Mouse (Mus musculus): ENCODE results near the gene Rapgef3. TPM values are rescaled to one million over a fixed set of nuclear protein-coding genes. Genes with fewer than 3 reads are reported as not detected.

The Rapgef3 gene
- polyA plus RNA-seq, 1 experiment from 2014 or later, result 20.8 TPM

DNA sequence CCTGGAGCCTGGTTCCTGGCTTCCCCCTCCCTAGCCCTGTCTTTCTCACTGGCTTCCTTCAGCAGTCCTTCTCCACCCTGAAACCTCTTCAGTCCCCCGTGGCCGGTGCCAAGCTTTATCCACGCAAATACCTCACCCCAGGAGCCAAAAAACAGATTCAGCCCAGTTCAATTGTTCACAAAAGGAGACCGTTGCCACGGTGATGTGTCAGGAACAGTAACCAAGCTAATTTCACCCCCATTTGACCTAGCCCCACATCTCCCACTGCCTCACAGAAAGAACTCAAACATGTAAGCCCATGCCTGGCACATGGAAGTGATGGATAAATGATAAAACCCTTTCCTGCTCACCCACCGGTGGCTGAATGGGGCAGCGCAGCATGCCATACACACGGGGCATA is 1.6 kb downstream of the Rapgef3 start:
- Histone ChIP-seq H3K4me3 (ENCODE audit: low read length) (peak overlapping the region; percentile 60), H3K9me3 (ENCODE audit: control insufficient read depth, low read length) (no peaks in the 10 kb centered on the region), H3K4me2 (ENCODE audit: low read depth, low read length) (peak overlapping the region; percentile 98), H3K27ac (ENCODE audit: low read length) (peak overlapping the region; percentile 43; the same call in 1 of the 2 replicates), H3K36me3 (ENCODE audit: control insufficient read depth, insufficient read depth, low read length) (no peaks in the 10 kb centered on the region), H3K27me3 (ENCODE audit: control insufficient read depth, insufficient read depth, low read depth, low read length) (peaks cover 3% of the 10 kb centered on the region; the same call in 1 of the 2 replicates), H3K4me1 (replicated peaks; ENCODE audit: control insufficient read depth, insufficient read depth, low read length) (peaks cover 53% of the 10 kb centered on the region), H3K9ac (ENCODE audit: low read length) (peak overlapping the region; percentile 82)
- WGBS, result 19% methylated on average over 8 of the region's 8 CpGs
- ATAC-seq (ENCODE audit: low read depth), result no peak

DNA sequence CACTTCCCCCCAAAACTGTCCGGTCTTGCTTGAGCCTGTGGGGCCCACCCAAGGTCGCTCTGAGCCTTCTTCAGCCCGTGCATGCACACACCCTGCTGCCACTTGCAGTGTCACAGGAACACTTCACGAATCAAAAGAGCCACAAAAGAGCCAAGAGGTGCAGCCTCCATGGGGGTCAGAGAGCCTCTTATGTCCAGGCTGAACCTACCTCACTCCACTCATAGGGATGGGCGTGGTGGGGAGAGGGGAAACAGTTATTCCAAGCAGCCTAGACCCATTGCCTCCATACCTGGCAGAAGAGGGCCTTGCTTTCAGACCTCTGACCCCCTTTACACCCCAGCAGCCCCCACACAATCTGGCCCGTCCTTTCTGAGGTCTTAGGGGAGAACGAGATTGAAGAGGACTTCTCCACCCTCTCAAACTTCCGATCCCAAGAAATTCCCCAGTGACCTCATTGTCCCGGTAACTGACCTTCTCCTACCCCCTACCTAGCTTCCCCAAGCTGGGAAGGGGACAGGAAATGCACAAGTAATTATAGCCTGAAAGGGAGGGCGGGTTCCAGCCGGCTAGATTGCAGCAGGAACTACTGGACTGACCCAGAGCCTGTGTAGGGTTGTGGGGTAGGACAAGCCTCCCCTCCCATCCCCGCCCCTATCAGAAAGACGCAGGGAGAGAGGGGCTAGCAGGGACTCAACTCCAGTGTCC is 2.5 kb downstream of the Rapgef3 start:
- no peak for ATAC-seq (ENCODE audit: low read depth)

DNA sequence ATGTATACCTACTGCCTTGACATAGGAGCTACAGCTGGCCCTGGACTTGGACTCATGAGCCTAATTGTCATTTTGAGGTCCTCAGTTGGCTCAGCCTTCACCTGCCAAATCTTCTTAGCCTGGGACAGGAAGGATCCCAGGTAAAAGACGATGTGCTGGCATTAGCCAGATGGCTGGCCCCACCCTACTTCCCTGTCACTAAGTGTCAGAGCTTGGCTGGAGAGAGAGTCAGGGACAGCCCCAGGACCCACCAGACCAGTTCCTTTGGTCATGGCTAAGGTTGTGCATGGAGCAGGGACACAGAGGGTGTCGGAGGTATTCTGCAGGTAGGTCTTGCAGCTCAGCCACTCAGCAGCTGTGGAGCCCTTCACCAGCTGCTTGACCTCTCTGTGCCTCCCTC is 3.2 kb downstream of the Rapgef3 start:
- Histone ChIP-seq H3K27ac (ENCODE audit: low read length) (0 out of 2 replicates have a peak overlapping the region, but pooled peaks have one; percentile 1), H3K4me3 (ENCODE audit: low read length) (no peak overlapping the region), H3K27me3 (ENCODE audit: control insufficient read depth, insufficient read depth, low read depth, low read length) (peaks cover 3% of the 10 kb centered on the region; the same call in 1 of the 2 replicates), H3K4me2 (ENCODE audit: low read depth, low read length) (no peak overlapping the region), H3K9me3 (ENCODE audit: control insufficient read depth, low read length) (no peaks in the 10 kb centered on the region), H3K9ac (ENCODE audit: low read length) (no peak overlapping the region), H3K4me1 (replicated peaks; ENCODE audit: control insufficient read depth, insufficient read depth, low read length) (peaks cover 56% of the 10 kb centered on the region), H3K36me3 (ENCODE audit: control insufficient read depth, insufficient read depth, low read length) (no peaks in the 10 kb centered on the region; the same call in 1 of the 2 replicates)
- no peak for ATAC-seq (ENCODE audit: low read depth)
- 45% methylated on average over 2 of the region's 2 CpGs for WGBS

More for the DNA sequence above, 2.5 kb downstream of the Rapgef3 start:
- Histone ChIP-seq H3K27ac (ENCODE audit: low read length) (no peak overlapping the region), H3K36me3 (ENCODE audit: control insufficient read depth, insufficient read depth, low read length) (no peaks in the 10 kb centered on the region; the same call in 1 of the 2 replicates), H3K9ac (ENCODE audit: low read length) (peak overlapping the region; percentile 51), H3K4me3 (ENCODE audit: low read length) (peak overlapping the region; percentile 60), H3K9me3 (ENCODE audit: control insufficient read depth, low read length) (no peaks in the 10 kb centered on the region), H3K4me1 (replicated peaks; ENCODE audit: control insufficient read depth, insufficient read depth, low read length) (peaks cover 56% of the 10 kb centered on the region), H3K27me3 (ENCODE audit: control insufficient read depth, insufficient read depth, low read depth, low read length) (peaks cover 3% of the 10 kb centered on the region; the same call in 1 of the 2 replicates), H3K4me2 (ENCODE audit: low read depth, low read length) (peak overlapping the region; percentile 98)
- 27% methylated on average over 13 of the region's 13 CpGs for WGBS

- H3K27ac ChIP-seq (ENCODE audit: low read length), result no peak overlapping the region
- H3K9ac ChIP-seq (ENCODE audit: low read length), result no peak overlapping the region
- H3K36me3 ChIP-seq (ENCODE audit: control insufficient read depth, insufficient read depth, low read length), result no peaks in the 10 kb centered on the region; the same call in 1 of the 2 replicates
- H3K27me3 ChIP-seq (ENCODE audit: control insufficient read depth, insufficient read depth, low read depth, low read length), result peaks cover 3% of the 10 kb centered on the region; the same call in 1 of the 2 replicates
- WGBS, result 54% methylated on average over 9 of the region's 9 CpGs
- peaks cover 52% of the 10 kb centered on the region for H3K4me1 ChIP-seq (replicated peaks; ENCODE audit: control insufficient read depth, insufficient read depth, low read length)
- H3K4me2 ChIP-seq (ENCODE audit: low read depth, low read length), result no peak overlapping the region
- no peaks in the 10 kb centered on the region for H3K9me3 ChIP-seq (ENCODE audit: control insufficient read depth, low read length)
- H3K4me3 ChIP-seq (ENCODE audit: low read length), result no peak overlapping the region
- no peak for ATAC-seq (ENCODE audit: low read depth)
Observed at GRCm38 (mm10) chr15:97763256-97764049, 4.3 kb downstream of the Rapgef3 start.

DNA sequence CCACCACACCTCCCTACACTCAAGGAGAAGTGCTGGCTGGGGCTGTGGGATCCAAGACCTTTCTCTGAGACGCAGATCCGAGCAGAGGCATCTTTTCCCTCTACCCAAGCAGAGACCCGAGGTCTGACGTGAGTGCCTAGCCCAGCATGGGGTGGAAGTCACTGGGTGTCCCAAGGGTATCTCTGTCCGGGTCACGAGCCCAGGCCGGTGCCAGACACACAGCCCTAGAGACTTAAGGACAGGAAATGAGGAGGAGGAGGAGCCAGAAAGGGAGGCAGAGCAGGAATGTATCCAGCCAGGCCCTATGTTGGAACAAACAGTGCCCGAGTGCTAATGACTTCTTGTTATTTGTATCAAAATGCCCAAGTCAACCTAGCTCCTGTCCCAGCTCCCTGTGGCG is 5.0 kb downstream of the Rapgef3 start:
- peaks cover 3% of the 10 kb centered on the region; the same call in 1 of the 2 replicates for H3K27me3 ChIP-seq (ENCODE audit: control insufficient read depth, insufficient read depth, low read depth, low read length)
- H3K4me3 ChIP-seq (ENCODE audit: low read length), result no peak overlapping the region
- no peak overlapping the region for H3K9ac ChIP-seq (ENCODE audit: low read length)
- no peaks in the 10 kb centered on the region; the same call in 1 of the 2 replicates for H3K36me3 ChIP-seq (ENCODE audit: control insufficient read depth, insufficient read depth, low read length)
- WGBS, result 47% methylated on average over 9 of the region's 9 CpGs
- H3K9me3 ChIP-seq (ENCODE audit: control insufficient read depth, low read length), result no peaks in the 10 kb centered on the region
- H3K4me2 ChIP-seq (ENCODE audit: low read depth, low read length), result no peak overlapping the region
- no peak for ATAC-seq (ENCODE audit: low read depth)
- peaks cover 49% of the 10 kb centered on the region for H3K4me1 ChIP-seq (replicated peaks; ENCODE audit: control insufficient read depth, insufficient read depth, low read length)
- peak overlapping the region; percentile 78 for H3K27ac ChIP-seq (ENCODE audit: low read length)

DNA sequence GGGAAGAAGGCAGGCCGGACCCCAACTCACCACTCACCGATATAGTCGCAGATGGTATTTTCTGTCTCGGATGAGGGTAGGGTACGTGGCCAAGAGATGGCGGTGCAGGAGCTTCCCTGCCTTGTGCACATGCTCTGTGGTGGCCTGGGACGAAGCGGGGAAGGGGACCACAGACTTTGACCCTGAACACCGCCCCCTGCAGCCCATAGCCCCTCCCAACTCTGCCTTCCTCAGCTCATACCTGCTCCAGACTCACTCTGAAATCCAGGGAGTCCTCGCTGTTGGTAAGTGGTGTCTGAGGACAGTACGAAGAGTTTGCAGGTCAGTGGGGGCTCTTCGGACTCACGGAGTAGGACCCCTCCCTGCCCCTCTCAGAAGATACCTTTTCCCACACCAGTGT is 6.3 kb downstream of the Rapgef3 start:
- 0 out of 2 replicates have a peak, but pooled peaks have one; percentile 4 for ATAC-seq (ENCODE audit: low read depth)

GRCm38 (mm10) chr15:97760952-97761351 is 6.8 kb downstream of the Rapgef3 start:
- no peaks in the 10 kb centered on the region for H3K27me3 ChIP-seq (ENCODE audit: control insufficient read depth, insufficient read depth, low read depth, low read length)
- no peak for ATAC-seq (ENCODE audit: low read depth)
- no peak overlapping the region for H3K4me2 ChIP-seq (ENCODE audit: low read depth, low read length)
- H3K36me3 ChIP-seq (ENCODE audit: control insufficient read depth, insufficient read depth, low read length), result no peaks in the 10 kb centered on the region; the same call in 1 of the 2 replicates
- H3K4me3 ChIP-seq (ENCODE audit: low read length), result no peak overlapping the region
- 62% methylated on average over 5 of the region's 5 CpGs for WGBS
- H3K27ac ChIP-seq (ENCODE audit: low read length), result no peak overlapping the region
- H3K9ac ChIP-seq (ENCODE audit: low read length), result no peak overlapping the region
- H3K4me1 ChIP-seq (replicated peaks; ENCODE audit: control insufficient read depth, insufficient read depth, low read length), result peaks cover 35% of the 10 kb centered on the region
- H3K9me3 ChIP-seq (ENCODE audit: control insufficient read depth, low read length), result no peaks in the 10 kb centered on the region

More for the DNA sequence above, 6.3 kb downstream of the Rapgef3 start:
- H3K4me1 ChIP-seq (replicated peaks; ENCODE audit: control insufficient read depth, insufficient read depth, low read length), result peaks cover 40% of the 10 kb centered on the region
- H3K36me3 ChIP-seq (ENCODE audit: control insufficient read depth, insufficient read depth, low read length), result no peaks in the 10 kb centered on the region; the same call in 1 of the 2 replicates
- H3K27me3 ChIP-seq (ENCODE audit: control insufficient read depth, insufficient read depth, low read depth, low read length), result no peaks in the 10 kb centered on the region
- H3K4me2 ChIP-seq (ENCODE audit: low read depth, low read length), result peak overlapping the region; percentile 25; the same call in 1 of the 2 replicates
- H3K9ac ChIP-seq (ENCODE audit: low read length), result peak overlapping the region; percentile 47; the same call in 1 of the 2 replicates
- H3K4me3 ChIP-seq (ENCODE audit: low read length), result no peak overlapping the region
- WGBS, result 46% methylated on average over 13 of the region's 13 CpGs
- H3K27ac ChIP-seq (ENCODE audit: low read length), result peak overlapping the region; percentile 78
- no peaks in the 10 kb centered on the region for H3K9me3 ChIP-seq (ENCODE audit: control insufficient read depth, low read length)

DNA sequence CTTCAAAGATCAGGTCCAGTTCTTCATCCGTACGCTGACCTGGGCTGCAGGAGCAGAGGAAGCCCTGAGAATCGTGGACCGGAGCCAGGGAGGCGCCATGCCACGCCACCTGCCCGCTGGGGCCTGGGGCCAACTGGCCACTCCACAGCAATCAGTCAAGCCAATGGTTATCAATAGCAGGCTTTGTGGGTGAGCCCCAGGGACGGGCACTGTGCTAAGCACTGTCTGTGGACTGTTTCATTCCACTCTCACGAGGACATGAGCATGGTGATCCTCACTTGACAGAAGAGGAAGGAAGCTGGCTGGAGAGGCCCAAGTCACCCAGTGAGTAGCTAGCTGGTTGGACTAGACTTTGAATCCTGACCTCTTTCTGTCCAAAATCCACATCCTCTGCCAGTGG is 7.8 kb downstream of the Rapgef3 start:
- ATAC-seq (ENCODE audit: low read depth), result no peak

DNA sequence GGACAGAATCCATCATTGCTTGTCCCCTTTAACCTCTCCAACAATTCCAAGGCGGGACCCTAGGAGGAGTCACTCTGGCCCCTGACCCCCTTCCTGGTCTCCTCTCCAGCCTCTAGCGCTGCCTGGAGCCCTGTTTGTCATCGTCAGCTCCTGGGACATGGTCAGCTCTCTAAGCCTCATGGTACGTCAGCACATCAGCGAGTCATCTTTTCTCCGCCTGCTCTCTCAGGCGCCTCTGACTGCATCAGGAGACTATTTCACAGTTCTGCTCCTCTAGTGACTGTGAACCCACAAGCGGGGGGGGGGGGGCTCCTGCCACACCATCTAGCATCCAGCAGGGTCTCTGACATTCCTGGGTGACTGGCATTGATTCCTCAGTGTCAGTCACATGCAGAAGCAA is 12.4 kb downstream of the Rapgef3 start:
- peaks cover 9% of the 10 kb centered on the region for H3K4me1 ChIP-seq (replicated peaks; ENCODE audit: control insufficient read depth, insufficient read depth, low read length)
- no peak overlapping the region for H3K4me3 ChIP-seq (ENCODE audit: low read length)
- no peak for ATAC-seq (ENCODE audit: low read depth)
- no peak overlapping the region for H3K9ac ChIP-seq (ENCODE audit: low read length)
- no peak overlapping the region for H3K4me2 ChIP-seq (ENCODE audit: low read depth, low read length)
- H3K9me3 ChIP-seq (ENCODE audit: control insufficient read depth, low read length), result no peaks in the 10 kb centered on the region
- no peak overlapping the region for H3K27ac ChIP-seq (ENCODE audit: low read length)
- no peaks in the 10 kb centered on the region; the same call in 1 of the 2 replicates for H3K36me3 ChIP-seq (ENCODE audit: control insufficient read depth, insufficient read depth, low read length)
- no peaks in the 10 kb centered on the region for H3K27me3 ChIP-seq (ENCODE audit: control insufficient read depth, insufficient read depth, low read depth, low read length)
- WGBS, result 48% methylated on average over 8 of the region's 8 CpGs

More for the DNA sequence above, 7.8 kb downstream of the Rapgef3 start:
- Histone ChIP-seq H3K9ac (ENCODE audit: low read length) (no peak overlapping the region), H3K27me3 (ENCODE audit: control insufficient read depth, insufficient read depth, low read depth, low read length) (no peaks in the 10 kb centered on the region), H3K4me2 (ENCODE audit: low read depth, low read length) (no peak overlapping the region), H3K27ac (ENCODE audit: low read length) (no peak overlapping the region), H3K9me3 (ENCODE audit: control insufficient read depth, low read length) (no peaks in the 10 kb centered on the region), H3K36me3 (ENCODE audit: control insufficient read depth, insufficient read depth, low read length) (no peaks in the 10 kb centered on the region; the same call in 1 of the 2 replicates), H3K4me1 (replicated peaks; ENCODE audit: control insufficient read depth, insufficient read depth, low read length) (peaks cover 29% of the 10 kb centered on the region), H3K4me3 (ENCODE audit: low read length) (no peak overlapping the region)
- 86% methylated on average over 9 of the region's 9 CpGs for WGBS

All from lung, embryonic 16.5 days (tissue).